Mouse (Mus musculus): ENCODE results near the gene Cc2d2b. TPM values are rescaled to one million over a fixed set of nuclear protein-coding genes. Genes with fewer than 3 reads are reported as not detected.

Cc2d2b gene
- total RNA-seq (2014; rRNA removed) (0.09 TPM in 1 of 2 replicates, not detected in the other), polyA plus RNA-seq (2012; rRNA removed) (not detected in 2 replicates)

DNA sequence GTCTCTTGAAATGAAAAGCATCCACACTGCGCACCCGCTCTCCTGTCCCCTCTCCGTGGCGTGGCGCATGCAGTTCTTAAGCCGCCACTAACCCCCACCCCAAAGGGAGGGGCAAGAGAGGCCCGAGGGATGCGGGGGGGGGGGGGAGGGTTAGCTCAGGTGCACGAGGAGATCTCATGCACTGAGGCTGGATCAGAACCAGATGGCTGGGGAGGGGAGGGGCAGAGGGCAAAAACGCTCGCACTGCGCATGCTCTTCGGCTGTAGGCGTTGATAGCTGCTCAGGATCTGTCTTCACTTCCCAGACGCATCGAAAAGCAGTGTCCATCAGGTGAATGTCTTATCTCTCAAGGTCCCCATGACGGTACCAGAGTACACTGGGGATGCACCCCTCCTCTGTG is at the start of gene Cc2d2b:
Gene Cc2d2b, plus strand, starts transcription at position 195 of the 400 bp plus-strand sequence.
- 64% methylated on average over 17 of the region's 17 CpGs for WGBS

DNA sequence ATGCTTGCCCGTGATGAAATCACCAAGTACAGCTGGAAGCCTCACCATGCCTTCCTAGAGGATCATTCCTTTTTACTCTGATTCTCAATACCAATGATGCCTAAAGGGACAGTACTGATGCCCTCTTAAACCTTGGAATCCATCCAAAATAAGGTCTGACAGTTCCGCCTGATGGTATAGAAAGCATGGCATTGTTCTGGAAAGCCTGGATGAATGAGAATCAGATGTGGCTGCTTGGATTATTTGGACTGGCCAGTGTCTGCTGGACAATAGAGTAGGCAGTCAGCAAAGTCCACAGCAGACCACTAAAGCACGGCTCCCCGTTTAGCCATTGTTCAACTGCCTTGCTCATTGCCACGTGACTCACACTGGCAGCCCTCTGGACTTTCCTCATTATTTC is 48.7 kb upstream of the Cc2d2b start:
- H3K27me3 ChIP-seq (ENCODE audit: control insufficient read depth, insufficient read depth, low read length), result no peaks in the 10 kb centered on the region; the same call in 1 of the 2 replicates
- H3K36me3 ChIP-seq (ENCODE audit: control insufficient read depth, insufficient read depth, low read length), result no peaks in the 10 kb centered on the region
- no peak overlapping the region for H3K4me3 ChIP-seq (ENCODE audit: insufficient read depth, low read depth, low read length)
- no peak for DNase-seq (ENCODE audit: extremely low read depth, low read depth, low spot score)
- 85% methylated on average over 5 of the region's 5 CpGs for WGBS
- TF ChIP-seq POLR2A (IDR thresholded peaks at IDR 0.05; ENCODE audit: extremely low read depth, insufficient read depth, low read length) (no peak), CTCF (IDR thresholded peaks at IDR 0.05; ENCODE audit: low read depth, low read length) (no peak)
- H3K27ac ChIP-seq (replicated peaks; ENCODE audit: insufficient read depth, low read depth, low read length), result no peak overlapping the region
- no peak overlapping the region for H3K9ac ChIP-seq (ENCODE audit: low read depth, low read length)
- H3K4me1 ChIP-seq (ENCODE audit: control insufficient read depth, insufficient read depth, low read length), result no peaks in the 10 kb centered on the region
- H3K79me2 ChIP-seq (ENCODE audit: control insufficient read depth, insufficient read depth, low read length), result no peaks in the 10 kb centered on the region

More for the DNA sequence above, at the start of gene Cc2d2b:
- H3K4me3 ChIP-seq (ENCODE audit: insufficient read depth, low read depth, low read length), result no peak within 1 kb of the TSS
- DNase-seq (ENCODE audit: extremely low read depth, low read depth, low spot score), result no peak
- TF ChIP-seq CTCF (IDR thresholded peaks at IDR 0.05; ENCODE audit: low read depth, low read length) (no peak), POLR2A (IDR thresholded peaks at IDR 0.05; ENCODE audit: extremely low read depth, insufficient read depth, low read length) (no peak)
- no peak within 1 kb of the TSS for H3K9ac ChIP-seq (ENCODE audit: low read depth, low read length)
- H3K27ac ChIP-seq (replicated peaks; ENCODE audit: insufficient read depth, low read depth, low read length), result no peak within 1 kb of the TSS
- H3K4me1 ChIP-seq (ENCODE audit: control insufficient read depth, insufficient read depth, low read length), result no peaks in the 10 kb centered on the region
- no peaks in the 10 kb centered on the region for H3K27me3 ChIP-seq (ENCODE audit: control insufficient read depth, insufficient read depth, low read length)
- no peaks in the 10 kb centered on the region for H3K36me3 ChIP-seq (ENCODE audit: control insufficient read depth, insufficient read depth, low read length)
- no peaks in the 10 kb centered on the region for H3K79me2 ChIP-seq (ENCODE audit: control insufficient read depth, insufficient read depth, low read length)

DNA sequence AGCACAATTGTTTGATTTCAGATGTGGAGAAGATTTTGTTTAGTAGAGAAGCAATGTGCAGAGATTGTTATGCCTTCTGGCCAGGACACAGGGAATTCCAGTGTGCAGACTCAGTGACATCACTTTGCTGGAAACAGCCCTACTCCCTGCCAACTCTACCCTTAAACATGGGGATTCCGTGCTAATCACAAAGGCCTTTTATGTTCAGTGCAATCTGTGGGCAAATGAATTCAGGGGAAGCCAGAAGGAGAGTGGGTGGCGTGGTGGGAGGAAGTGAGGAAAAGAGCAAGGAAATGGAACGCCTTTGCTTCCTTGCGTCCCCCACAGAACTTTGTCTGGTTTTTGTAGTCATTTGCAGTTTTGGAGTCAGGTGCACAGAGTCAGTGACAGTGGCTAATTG is 46.1 kb upstream of the Cc2d2b start:
- 74% methylated on average over 4 of the region's 4 CpGs for WGBS
- Histone ChIP-seq H3K4me1 (ENCODE audit: control insufficient read depth, insufficient read depth, low read length) (no peaks in the 10 kb centered on the region), H3K9ac (ENCODE audit: low read depth, low read length) (no peak overlapping the region), H3K4me3 (ENCODE audit: insufficient read depth, low read depth, low read length) (no peak overlapping the region), H3K36me3 (ENCODE audit: control insufficient read depth, insufficient read depth, low read length) (no peaks in the 10 kb centered on the region), H3K27ac (replicated peaks; ENCODE audit: insufficient read depth, low read depth, low read length) (no peak overlapping the region), H3K79me2 (ENCODE audit: control insufficient read depth, insufficient read depth, low read length) (no peaks in the 10 kb centered on the region), H3K27me3 (ENCODE audit: control insufficient read depth, insufficient read depth, low read length) (no peaks in the 10 kb centered on the region; the same call in 1 of the 2 replicates)
- no peak for DNase-seq (ENCODE audit: extremely low read depth, low read depth, low spot score)
- no peak for TF ChIP-seq POLR2A (IDR thresholded peaks at IDR 0.05; ENCODE audit: extremely low read depth, insufficient read depth, low read length)
- no peak for TF ChIP-seq CTCF (IDR thresholded peaks at IDR 0.05; ENCODE audit: low read depth, low read length)

DNA sequence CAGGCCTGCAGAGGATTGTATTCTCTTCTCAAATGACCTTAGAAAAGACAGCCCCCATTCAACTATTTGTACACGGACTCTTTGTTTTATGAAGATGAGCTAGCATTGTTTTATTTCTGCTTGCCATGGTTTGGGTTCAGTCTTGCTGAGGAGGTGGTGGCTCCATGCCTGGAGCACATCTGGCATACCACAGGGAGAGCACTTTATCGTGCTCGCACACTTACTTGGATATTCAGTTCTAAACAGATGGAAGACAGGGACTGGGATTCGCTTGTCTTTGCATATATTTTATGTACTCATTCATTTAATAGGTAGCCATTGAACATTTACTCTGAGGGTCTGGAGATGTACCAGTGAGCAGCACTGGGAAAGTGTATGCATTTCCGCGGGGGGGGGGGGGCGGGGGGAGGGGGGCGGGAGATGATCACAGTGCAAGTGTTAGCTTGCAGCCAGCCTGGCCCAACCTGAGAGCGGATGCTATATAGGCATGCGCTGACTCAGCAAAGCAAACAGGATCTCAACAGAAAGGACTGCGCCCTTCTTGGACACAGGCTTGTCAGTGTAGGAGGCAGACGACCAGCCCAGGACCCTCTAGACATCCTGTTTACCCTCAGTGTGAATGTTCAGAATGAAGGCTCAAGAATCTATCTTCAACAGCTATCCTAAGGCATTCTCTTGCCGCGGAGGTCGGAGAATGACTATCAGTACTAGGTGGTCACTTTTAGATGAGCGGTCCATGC is 35.5 kb upstream of the Cc2d2b start:
- Histone ChIP-seq H3K4me3 (ENCODE audit: insufficient read depth, low read depth, low read length) (no peak overlapping the region), H3K4me1 (ENCODE audit: control insufficient read depth, insufficient read depth, low read length) (no peaks in the 10 kb centered on the region), H3K27me3 (ENCODE audit: control insufficient read depth, insufficient read depth, low read length) (no peaks in the 10 kb centered on the region), H3K79me2 (ENCODE audit: control insufficient read depth, insufficient read depth, low read length) (no peaks in the 10 kb centered on the region), H3K36me3 (ENCODE audit: control insufficient read depth, insufficient read depth, low read length) (no peaks in the 10 kb centered on the region), H3K9ac (ENCODE audit: low read depth, low read length) (no peak overlapping the region), H3K27ac (replicated peaks; ENCODE audit: insufficient read depth, low read depth, low read length) (no peak overlapping the region)
- TF ChIP-seq POLR2A (IDR thresholded peaks at IDR 0.05; ENCODE audit: extremely low read depth, insufficient read depth, low read length) (no peak), CTCF (IDR thresholded peaks at IDR 0.05; ENCODE audit: low read depth, low read length) (no peak)
- WGBS, result 76% methylated on average over 16 of the region's 16 CpGs
- DNase-seq (ENCODE audit: extremely low read depth, low read depth, low spot score), result no peak

DNA sequence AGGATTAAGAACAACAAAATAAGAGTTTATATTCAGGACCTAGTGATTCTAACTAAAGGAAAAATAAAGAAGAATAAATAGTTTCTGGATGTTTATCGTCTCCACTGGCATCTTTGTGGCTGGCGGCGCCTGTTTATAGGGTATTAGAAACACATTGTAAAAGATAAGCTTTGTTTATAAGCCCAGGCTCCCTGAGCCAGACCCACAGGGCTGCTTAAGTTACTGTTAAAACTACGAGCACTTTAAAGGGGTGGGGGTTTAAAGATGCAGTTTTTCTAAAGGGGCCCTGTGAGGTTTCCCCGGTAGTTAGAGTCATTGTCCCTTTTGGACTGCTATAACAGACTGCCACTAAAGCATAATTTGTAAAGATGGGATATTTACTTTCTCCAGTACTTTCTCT is 33.9 kb upstream of the Cc2d2b start:
- no peaks in the 10 kb centered on the region for H3K4me1 ChIP-seq (ENCODE audit: control insufficient read depth, insufficient read depth, low read length)
- DNase-seq (ENCODE audit: extremely low read depth, low read depth, low spot score), result no peak
- no peaks in the 10 kb centered on the region for H3K79me2 ChIP-seq (ENCODE audit: control insufficient read depth, insufficient read depth, low read length)
- H3K4me3 ChIP-seq (ENCODE audit: insufficient read depth, low read depth, low read length), result no peak overlapping the region
- no peak overlapping the region for H3K9ac ChIP-seq (ENCODE audit: low read depth, low read length)
- TF ChIP-seq POLR2A (IDR thresholded peaks at IDR 0.05; ENCODE audit: extremely low read depth, insufficient read depth, low read length), result no peak
- TF ChIP-seq CTCF (IDR thresholded peaks at IDR 0.05; ENCODE audit: low read depth, low read length), result no peak
- no peaks in the 10 kb centered on the region for H3K36me3 ChIP-seq (ENCODE audit: control insufficient read depth, insufficient read depth, low read length)
- no peaks in the 10 kb centered on the region for H3K27me3 ChIP-seq (ENCODE audit: control insufficient read depth, insufficient read depth, low read length)
- WGBS, result 81% methylated on average over 5 of the region's 5 CpGs
- H3K27ac ChIP-seq (replicated peaks; ENCODE audit: insufficient read depth, low read depth, low read length), result no peak overlapping the region

DNA sequence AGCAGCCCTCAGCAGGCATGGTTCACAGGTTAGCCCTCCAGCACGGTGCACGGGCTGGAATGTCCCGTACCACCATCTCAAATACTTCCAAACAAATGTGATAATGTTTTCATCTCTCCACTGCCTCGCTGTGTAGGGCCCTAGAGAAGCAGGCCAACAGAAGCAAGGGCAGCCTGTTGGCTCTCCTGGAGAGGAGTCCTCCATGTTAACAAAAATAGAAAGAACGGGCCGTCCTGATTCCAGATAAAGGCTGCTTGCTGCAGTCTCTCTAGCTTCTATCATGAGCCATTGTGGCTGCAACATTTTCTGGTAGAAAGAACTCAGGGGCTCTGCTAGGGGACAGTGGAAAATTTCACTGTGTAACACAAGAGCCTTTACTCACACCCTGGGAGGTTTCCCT is 31.6 kb upstream of the Cc2d2b start:
- Histone ChIP-seq H3K4me3 (ENCODE audit: insufficient read depth, low read depth, low read length) (no peak overlapping the region), H3K9ac (ENCODE audit: low read depth, low read length) (no peak overlapping the region), H3K27me3 (ENCODE audit: control insufficient read depth, insufficient read depth, low read length) (no peaks in the 10 kb centered on the region), H3K4me1 (ENCODE audit: control insufficient read depth, insufficient read depth, low read length) (no peaks in the 10 kb centered on the region), H3K79me2 (ENCODE audit: control insufficient read depth, insufficient read depth, low read length) (no peaks in the 10 kb centered on the region), H3K36me3 (ENCODE audit: control insufficient read depth, insufficient read depth, low read length) (no peaks in the 10 kb centered on the region), H3K27ac (replicated peaks; ENCODE audit: insufficient read depth, low read depth, low read length) (no peak overlapping the region)
- no peak for DNase-seq (ENCODE audit: extremely low read depth, low read depth, low spot score)
- WGBS, result 78% methylated on average over 6 of the region's 6 CpGs
- TF ChIP-seq POLR2A (IDR thresholded peaks at IDR 0.05; ENCODE audit: extremely low read depth, insufficient read depth, low read length), result no peak
- TF ChIP-seq CTCF (IDR thresholded peaks at IDR 0.05; ENCODE audit: low read depth, low read length), result no peak
